Mouse (Mus musculus): ENCODE results near the gene 1500009L16Rik. TPM values are rescaled to one million over a fixed set of nuclear protein-coding genes. Genes with fewer than 3 reads are reported as not detected.

1500009L16Rik gene
- polyA plus RNA-seq, 1 experiment from 2014 or later, result 28.3 TPM

- H3K27me3 ChIP-seq (ENCODE audit: insufficient read depth, poor library complexity, severe bottlenecking), result no peaks in the 10 kb centered on the region
- H3K4me3 ChIP-seq, result no peak overlapping the region
- DNase-seq (ENCODE audit: low spot score), result no peak
- H3K36me3 ChIP-seq, result 0 out of 2 replicates have a peak, but pooled peaks cover 3% of the 10 kb centered on the region
- H3K4me1 ChIP-seq, result peaks cover 1% of the 10 kb centered on the region
- H3K9me3 ChIP-seq, result no peaks in the 10 kb centered on the region
- H3K27ac ChIP-seq, result no peak overlapping the region
- 77% methylated on average over 6 of the region's 6 CpGs for WGBS
Measured at GRCm38 (mm10) chr10:83728529-83728928, 5.9 kb downstream of the 1500009L16Rik start.

DNA sequence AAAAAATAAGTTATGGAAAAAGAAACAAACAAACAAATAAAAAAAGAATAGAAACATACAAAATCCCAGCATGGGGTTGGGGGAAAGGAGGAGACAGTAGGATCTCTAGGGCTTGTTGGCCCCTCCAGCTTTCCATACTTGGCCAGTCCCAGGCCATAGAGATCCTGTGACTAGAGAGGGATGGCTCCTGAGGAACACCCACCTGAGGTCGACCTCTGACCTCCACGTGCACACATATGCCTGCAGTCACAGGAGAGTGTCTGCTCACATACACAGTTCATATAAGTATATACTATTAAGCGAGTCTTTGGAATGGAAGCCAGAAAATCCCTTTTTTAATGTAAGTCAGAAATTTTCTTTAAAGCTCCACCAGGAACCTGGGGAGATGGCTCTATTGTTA lies 6.4 kb downstream of the 1500009L16Rik start:
- Histone ChIP-seq H3K4me3 (no peak overlapping the region), H3K36me3 (0 out of 2 replicates have a peak, but pooled peaks cover 3% of the 10 kb centered on the region), H3K27ac (no peak overlapping the region), H3K9me3 (no peaks in the 10 kb centered on the region), H3K4me1 (no peaks in the 10 kb centered on the region), H3K27me3 (ENCODE audit: insufficient read depth, poor library complexity, severe bottlenecking) (no peaks in the 10 kb centered on the region)
- DNase-seq (ENCODE audit: low spot score), result no peak
- WGBS, result 74% methylated on average over 3 of the region's 3 CpGs

- H3K4me3 ChIP-seq, result no peak overlapping the region
- DNase-seq (ENCODE audit: low spot score), result peak; percentile 85
- no peaks in the 10 kb centered on the region for H3K27me3 ChIP-seq (ENCODE audit: insufficient read depth, poor library complexity, severe bottlenecking)
- WGBS, result 29% methylated on average over 7 of the region's 7 CpGs
- no peaks in the 10 kb centered on the region for H3K9me3 ChIP-seq
- 0 out of 2 replicates have a peak, but pooled peaks cover 3% of the 10 kb centered on the region for H3K36me3 ChIP-seq
- no peak overlapping the region for H3K27ac ChIP-seq
- no peaks in the 10 kb centered on the region for H3K4me1 ChIP-seq
Measured at GRCm38 (mm10) chr10:83729492-83729891, 6.8 kb downstream of the 1500009L16Rik start.

DNA sequence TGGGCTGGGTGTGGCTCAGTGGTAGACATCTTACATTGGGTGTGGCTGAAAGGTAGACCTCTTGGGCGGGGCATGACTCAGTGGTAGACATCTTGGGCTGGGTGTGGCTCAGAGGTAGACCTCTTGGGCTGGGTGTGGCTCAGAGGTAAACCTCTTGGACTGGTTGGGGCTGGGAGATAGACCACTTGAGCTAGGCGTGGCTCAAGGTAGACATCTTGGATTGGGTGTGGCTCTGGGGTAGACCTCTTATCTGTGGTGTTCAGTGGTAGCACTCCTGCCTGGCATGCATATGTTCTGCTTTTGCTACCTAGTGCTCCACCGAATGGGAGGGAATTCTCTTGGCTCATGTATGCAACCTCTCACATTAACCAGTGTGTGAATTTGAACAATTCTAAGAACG lies 11.1 kb downstream of the 1500009L16Rik start:
- no peak overlapping the region for H3K27ac ChIP-seq
- DNase-seq (ENCODE audit: low spot score), result no peak
- H3K27me3 ChIP-seq (ENCODE audit: insufficient read depth, poor library complexity, severe bottlenecking), result no peaks in the 10 kb centered on the region
- H3K36me3 ChIP-seq, result no peaks in the 10 kb centered on the region
- 87% methylated on average over 4 of the region's 4 CpGs for WGBS
- H3K4me3 ChIP-seq, result no peak overlapping the region
- no peaks in the 10 kb centered on the region for H3K9me3 ChIP-seq
- H3K4me1 ChIP-seq, result 0 out of 2 replicates have a peak, but pooled peaks cover 7% of the 10 kb centered on the region

- 0 out of 2 replicates have a peak overlapping the region, but pooled peaks have one; percentile 18 for H3K27ac ChIP-seq
- no peaks in the 10 kb centered on the region for H3K36me3 ChIP-seq
- H3K9me3 ChIP-seq, result peaks cover 6% of the 10 kb centered on the region; the same call in 1 of the 2 replicates
- H3K4me1 ChIP-seq, result peaks cover 12% of the 10 kb centered on the region; the same call in 1 of the 2 replicates
- H3K4me3 ChIP-seq, result no peak overlapping the region
- no peak for DNase-seq (ENCODE audit: low spot score)
- H3K27me3 ChIP-seq (ENCODE audit: insufficient read depth, poor library complexity, severe bottlenecking), result no peaks in the 10 kb centered on the region
- WGBS, result 61% methylated on average over 15 of the region's 15 CpGs
Measured at GRCm38 (mm10) chr10:83738996-83739655, 16.5 kb downstream of the 1500009L16Rik start.

DNA sequence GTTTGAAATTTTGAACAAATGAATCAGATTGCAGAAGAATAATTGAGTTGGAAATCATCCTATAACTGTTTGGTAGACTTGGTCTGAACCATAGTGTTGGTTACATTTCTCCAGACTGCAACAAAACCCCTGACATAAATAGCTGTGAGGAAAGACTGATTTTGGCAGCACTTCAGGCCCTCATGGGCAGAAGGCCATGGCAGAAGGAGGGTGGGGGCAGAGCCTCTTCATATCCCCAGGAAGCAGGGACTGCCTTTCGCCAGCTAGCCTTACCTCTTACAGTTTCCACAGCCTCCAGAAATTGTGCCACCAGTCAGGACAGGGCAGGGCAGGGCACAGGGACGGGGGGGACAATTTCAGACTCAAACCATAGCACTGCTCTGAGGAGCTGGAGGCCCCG lies 22.0 kb downstream of the 1500009L16Rik start:
- H3K27me3 ChIP-seq (ENCODE audit: insufficient read depth, poor library complexity, severe bottlenecking), result no peaks in the 10 kb centered on the region
- no peak overlapping the region for H3K4me3 ChIP-seq
- peaks cover 7% of the 10 kb centered on the region; the same call in 1 of the 2 replicates for H3K9me3 ChIP-seq
- peaks cover 3% of the 10 kb centered on the region; the same call in 1 of the 2 replicates for H3K4me1 ChIP-seq
- 88% methylated on average over 3 of the region's 3 CpGs for WGBS
- no peak overlapping the region for H3K27ac ChIP-seq
- H3K36me3 ChIP-seq, result no peaks in the 10 kb centered on the region
- no peak for DNase-seq (ENCODE audit: low spot score)

DNA sequence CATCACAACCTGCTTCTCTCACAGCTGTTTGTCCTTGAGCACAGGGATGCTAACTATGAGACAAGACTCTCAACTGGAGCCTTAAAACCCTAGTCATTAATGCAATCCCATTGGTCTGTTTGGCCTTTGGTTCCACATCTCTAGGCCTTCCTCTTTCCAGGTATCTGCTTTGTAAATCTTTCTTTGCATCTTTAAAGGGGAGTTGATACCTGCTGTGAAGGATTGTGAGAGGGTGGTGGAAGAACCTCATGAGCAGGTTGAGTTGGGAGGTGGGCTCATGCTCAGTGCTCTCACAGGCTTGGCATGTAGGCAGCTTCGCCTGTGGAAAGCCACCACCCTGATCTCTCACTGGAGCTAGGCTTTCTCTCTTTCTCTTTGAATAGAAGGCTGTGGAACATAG lies 30.4 kb downstream of the 1500009L16Rik start:
- no peaks in the 10 kb centered on the region for H3K36me3 ChIP-seq
- no peak overlapping the region for H3K4me3 ChIP-seq
- DNase-seq (ENCODE audit: low spot score), result no peak
- no peaks in the 10 kb centered on the region for H3K27me3 ChIP-seq (ENCODE audit: insufficient read depth, poor library complexity, severe bottlenecking)
- 77% methylated on average over 1 of the region's 1 CpGs for WGBS
- H3K9me3 ChIP-seq, result no peaks in the 10 kb centered on the region
- no peak overlapping the region for H3K27ac ChIP-seq
- H3K4me1 ChIP-seq, result peaks cover under 1% of the 10 kb centered on the region; the same call in 1 of the 2 replicates

- H3K4me1 ChIP-seq, result peaks cover 9% of the 10 kb centered on the region; the same call in 1 of the 2 replicates
- no peak for DNase-seq (ENCODE audit: low spot score)
- H3K9me3 ChIP-seq, result no peaks in the 10 kb centered on the region
- no peaks in the 10 kb centered on the region for H3K27me3 ChIP-seq (ENCODE audit: insufficient read depth, poor library complexity, severe bottlenecking)
- no peak overlapping the region for H3K27ac ChIP-seq
- WGBS, result 82% methylated on average over 17 of the region's 17 CpGs
- H3K4me3 ChIP-seq, result no peak overlapping the region
- H3K36me3 ChIP-seq, result no peaks in the 10 kb centered on the region
Measured at GRCm38 (mm10) chr10:83757343-83757962, 34.8 kb downstream of the 1500009L16Rik start.

GRCm38 (mm10) chr10:83758732-83759131 lies 36.1 kb downstream of the 1500009L16Rik start:
- no peaks in the 10 kb centered on the region for H3K27me3 ChIP-seq (ENCODE audit: insufficient read depth, poor library complexity, severe bottlenecking)
- H3K27ac ChIP-seq, result no peak overlapping the region
- no peak for DNase-seq (ENCODE audit: low spot score)
- H3K36me3 ChIP-seq, result no peaks in the 10 kb centered on the region
- no peak overlapping the region for H3K4me3 ChIP-seq
- no peaks in the 10 kb centered on the region for H3K9me3 ChIP-seq
- WGBS, result 85% methylated on average over 13 of the region's 13 CpGs
- peaks cover 9% of the 10 kb centered on the region; the same call in 1 of the 2 replicates for H3K4me1 ChIP-seq

DNA sequence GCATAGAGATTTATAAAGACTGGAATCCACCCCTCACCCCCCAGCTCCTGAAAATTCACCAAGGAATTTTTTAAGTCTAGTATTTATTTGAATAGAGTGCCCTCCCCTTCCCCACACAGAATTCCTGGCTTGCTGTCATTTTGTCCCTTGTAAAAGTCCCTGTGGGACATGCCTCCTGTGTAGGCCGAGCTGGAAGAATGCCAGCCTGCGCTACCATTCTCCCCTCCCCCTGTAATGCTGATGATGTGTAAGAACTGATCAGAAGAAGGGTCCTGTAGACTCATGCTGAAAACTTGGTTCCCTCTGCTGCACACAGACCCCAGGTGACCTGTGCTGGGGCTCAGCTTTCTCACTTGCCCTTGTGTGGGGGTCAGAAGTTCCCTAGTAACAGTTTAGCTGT lies 37.9 kb downstream of the 1500009L16Rik start:
- H3K36me3 ChIP-seq, result 0 out of 2 replicates have a peak, but pooled peaks cover 3% of the 10 kb centered on the region
- DNase-seq (ENCODE audit: low spot score), result no peak
- H3K27me3 ChIP-seq (ENCODE audit: insufficient read depth, poor library complexity, severe bottlenecking), result no peaks in the 10 kb centered on the region
- no peak overlapping the region for H3K4me3 ChIP-seq
- peaks cover 9% of the 10 kb centered on the region; the same call in 1 of the 2 replicates for H3K4me1 ChIP-seq
- H3K9me3 ChIP-seq, result no peaks in the 10 kb centered on the region
- no peak overlapping the region for H3K27ac ChIP-seq
- WGBS, result 71% methylated on average over 2 of the region's 2 CpGs

GRCm38 (mm10) chr10:83763891-83764290 lies 41.2 kb downstream of the 1500009L16Rik start:
- H3K27ac ChIP-seq, result no peak overlapping the region
- H3K4me3 ChIP-seq, result no peak overlapping the region
- no peaks in the 10 kb centered on the region for H3K27me3 ChIP-seq (ENCODE audit: insufficient read depth, poor library complexity, severe bottlenecking)
- peaks cover 9% of the 10 kb centered on the region; the same call in 1 of the 2 replicates for H3K4me1 ChIP-seq
- H3K36me3 ChIP-seq, result 0 out of 2 replicates have a peak, but pooled peaks cover 3% of the 10 kb centered on the region
- 72% methylated on average over 4 of the region's 4 CpGs for WGBS
- DNase-seq (ENCODE audit: low spot score), result no peak
- no peaks in the 10 kb centered on the region for H3K9me3 ChIP-seq

DNA sequence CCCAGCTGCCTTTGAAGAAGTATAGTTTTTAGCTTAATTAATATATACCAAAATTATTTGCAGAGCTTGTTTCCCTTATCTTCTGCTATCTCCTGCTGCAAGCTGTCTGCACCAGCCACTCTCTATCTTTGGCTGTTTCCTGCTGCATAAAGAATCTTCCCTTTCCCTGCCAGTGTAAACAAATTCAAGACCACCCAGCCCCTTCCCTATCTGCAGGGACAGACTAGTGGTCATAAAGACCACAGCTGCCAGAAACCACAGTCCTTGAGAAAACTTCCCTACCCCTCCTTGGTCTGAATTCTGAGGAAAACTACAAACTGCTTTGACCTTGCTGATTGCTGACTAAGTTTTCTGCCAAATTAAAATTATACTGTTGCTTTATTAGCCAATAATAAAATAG lies 44.2 kb downstream of the 1500009L16Rik start:
- Histone ChIP-seq H3K27ac (no peak overlapping the region), H3K4me3 (no peak overlapping the region), H3K27me3 (ENCODE audit: insufficient read depth, poor library complexity, severe bottlenecking) (no peaks in the 10 kb centered on the region), H3K4me1 (no peaks in the 10 kb centered on the region), H3K36me3 (0 out of 2 replicates have a peak, but pooled peaks cover 3% of the 10 kb centered on the region), H3K9me3 (no peaks in the 10 kb centered on the region)
- DNase-seq (ENCODE audit: low spot score), result no peak

GRCm38 (mm10) chr10:83776272-83776878 lies 53.7 kb downstream of the 1500009L16Rik start:
- no peak for DNase-seq (ENCODE audit: low spot score)
- Histone ChIP-seq H3K4me1 (no peaks in the 10 kb centered on the region), H3K9me3 (peaks cover 10% of the 10 kb centered on the region; the same call in 1 of the 2 replicates), H3K4me3 (no peak overlapping the region), H3K36me3 (no peaks in the 10 kb centered on the region), H3K27me3 (ENCODE audit: insufficient read depth, poor library complexity, severe bottlenecking) (no peaks in the 10 kb centered on the region), H3K27ac (no peak overlapping the region)
- WGBS, result 42% methylated on average over 11 of the region's 11 CpGs
